Mouse (Mus musculus): ENCODE measurements at regions not wholly inside any gene's neighbourhood (a gene's known extent, or its start where the extent isn't known, plus 50 kb on each side); places are given as distances from the start of the nearest gene placed in this dataset.

DNA sequence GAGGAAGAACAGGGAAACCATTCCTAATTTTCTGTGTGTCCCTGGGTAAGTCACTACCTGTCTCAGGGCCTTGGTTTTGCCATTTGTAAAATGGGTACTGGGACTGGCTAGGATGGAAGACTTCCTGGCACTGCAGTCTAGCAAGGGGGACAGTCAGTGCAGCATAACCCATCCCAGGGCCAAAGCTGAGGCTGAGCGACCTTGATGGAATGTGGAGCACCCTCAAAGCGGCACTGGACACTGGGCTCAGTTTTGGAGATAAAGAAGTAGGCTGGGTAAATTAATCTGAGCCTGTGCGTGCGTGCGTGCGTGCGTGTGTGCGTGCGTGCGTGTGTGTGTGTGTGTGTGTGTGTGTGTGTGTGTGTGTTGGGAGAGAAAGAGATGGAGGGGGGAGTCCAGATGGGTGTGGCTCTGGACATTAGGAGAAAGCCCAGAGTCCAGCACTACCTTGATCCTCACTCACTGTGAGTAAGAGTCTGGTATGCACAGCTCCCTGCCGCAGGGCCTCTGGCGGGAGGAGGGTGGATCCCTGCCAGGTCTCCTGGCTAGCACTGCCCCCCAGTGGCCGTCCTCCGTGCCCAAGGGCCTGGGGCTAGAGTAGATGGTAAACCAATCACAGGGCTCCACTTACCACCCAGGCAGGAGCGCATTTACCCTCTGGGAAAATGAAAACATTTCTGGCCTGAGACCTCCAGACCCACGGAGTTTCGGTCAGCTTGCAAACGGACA, 320.3 kb upstream of the Dio3 start:
- TF ChIP-seq GATA1 (IDR thresholded peaks at IDR 0.05; ENCODE audit: low read length), result no peak
- no peak for TF ChIP-seq TAL1 (IDR thresholded peaks at IDR 0.05; ENCODE audit: low read length)

Data from erythroblast, embryonic 14.5 days (primary cell).